Mouse (Mus musculus) embryonic facial prominence, embryonic 11.5 days (tissue): ENCODE measurements around the gene Tlx1. TPM values are rescaled to one million over a fixed set of nuclear protein-coding genes. Genes with fewer than 3 reads are reported as not detected.

Experiments used
- ATAC-seq: fragments of 200-750 bp; cut with Nextera tagmentation; replicated peaks from 2 replicates; pipeline ENCODE4 v1.8.0; 2017; ENCODE audit warnings: low read depth; ENCODE audit not compliant: insufficient number of reproducible peaks, low FRiP score, low TSS enrichment
- DNase-seq: peaks from one replicate; pipeline ENCODE4 v3.0.0-alpha.2; 2015; ENCODE audit warnings: low spot score
- H3K27ac ChIP-seq: fragments of 300-500 bp; sonication (generic); replicated peaks from 2 replicates; pipeline ENCODE4 v1.5.1; 2014; ENCODE audit warnings: mild to moderate bottlenecking, low read depth, low read length, control low read depth
- H3K27me3 ChIP-seq: fragments of 300-500 bp; sonication (generic); 2 replicates; pipeline ENCODE4 v1.6.1; 2014; ENCODE audit warnings: mild to moderate bottlenecking, low read length, moderate library complexity, mixed read lengths; ENCODE audit not compliant: control insufficient read depth, insufficient read depth
- H3K36me3 ChIP-seq: fragments of 300-500 bp; sonication (generic); replicated peaks from 2 replicates; pipeline ENCODE4 v1.6.1; 2014; ENCODE audit warnings: low read depth, mild to moderate bottlenecking, low read length, moderate library complexity, mixed read lengths; ENCODE audit not compliant: control insufficient read depth, insufficient read depth
- H3K4me1 ChIP-seq: fragments of 300-500 bp; sonication (generic); 2 replicates; pipeline ENCODE4 v1.6.1; 2014; ENCODE audit warnings: low read length, mixed read lengths; ENCODE audit not compliant: control insufficient read depth, insufficient read depth
- H3K4me2 ChIP-seq: fragments of 300-500 bp; sonication (generic); 2 replicates; pipeline ENCODE4 v1.6.1; 2014; ENCODE audit warnings: low read depth, mild to moderate bottlenecking, control low read depth, low read length, moderate library complexity
- H3K4me3 ChIP-seq: fragments of 300-500 bp; sonication (generic); 2 replicates; pipeline ENCODE4 v1.5.1; 2014; ENCODE audit warnings: low read depth, low read length, control low read depth
- H3K9ac ChIP-seq: fragments of 300-500 bp; sonication (generic); replicated peaks from 2 replicates; pipeline ENCODE4 v1.6.1; 2014; ENCODE audit warnings: mild to moderate bottlenecking, control low read depth, low read length
- H3K9me3 ChIP-seq: fragments of 300-500 bp; sonication (generic); replicated peaks from 2 replicates; pipeline ENCODE4 v1.6.1; 2016; ENCODE audit warnings: mild to moderate bottlenecking, low read length, inconsistent platforms, mixed read lengths; ENCODE audit not compliant: control insufficient read depth
- WGBS: fragments of 180-500 bp; shearing (Covaris S2); extraction: QIAGEN DNeasy Blood & Tissue Kit; methylation state at CpG from one replicate; pipeline ENCODE4 v1.1.7; 2014; 5-methylcytosine and 5-hydroxymethylcytosine counted together
- polyA plus RNA-seq: library from polyadenylated mRNA; unstranded; fragments of >200 nt; fragmentation: Nextera tagmentation; extraction: Ambion mirVana; gene quantifications from 2 replicates; pipeline ENCODE4 v1.2.1, GENCODE M21; 2014

Gene Tlx1
- polyA plus RNA-seq, 1 experiment from 2014 or later, result 2.0 TPM

- Histone ChIP-seq H3K4me2 (no peak overlapping the region), H3K36me3 (no peaks in the 10 kb centered on the region), H3K9ac (no peak overlapping the region), H3K4me1 (no peaks in the 10 kb centered on the region), H3K27me3 (peaks cover 97% of the 10 kb centered on the region), H3K27ac (no peak overlapping the region), H3K4me3 (no peak overlapping the region), H3K9me3 (no peaks in the 10 kb centered on the region)
- no peak for DNase-seq
- WGBS, result 1% methylated on average over 5 of the region's 5 CpGs
- no peak for ATAC-seq
These were observed 9.5 kb downstream of the Tlx1 start for GRCm38 (mm10) chr19:45159991-45160390.

- H3K27ac ChIP-seq, result no peak overlapping the region
- no peak overlapping the region for H3K4me3 ChIP-seq
- no peak for DNase-seq
- no peaks in the 10 kb centered on the region for H3K4me1 ChIP-seq
- H3K9ac ChIP-seq, result no peak overlapping the region
- H3K4me2 ChIP-seq, result no peak overlapping the region
- H3K9me3 ChIP-seq, result no peaks in the 10 kb centered on the region
- peaks cover 97% of the 10 kb centered on the region for H3K27me3 ChIP-seq
- no peak for ATAC-seq
- H3K36me3 ChIP-seq, result no peaks in the 10 kb centered on the region
- 1% methylated on average over 5 of the region's 5 CpGs for WGBS
These were observed 10.0 kb downstream of the Tlx1 start for GRCm38 (mm10) chr19:45160523-45160922.

- DNase-seq (peak; percentile 83), ATAC-seq (no peak)
- under 1% methylated on average over 12 of the region's 12 CpGs for WGBS
- Histone ChIP-seq H3K4me2 (no peak overlapping the region), H3K27ac (no peak overlapping the region), H3K4me1 (no peaks in the 10 kb centered on the region), H3K9me3 (no peaks in the 10 kb centered on the region), H3K36me3 (no peaks in the 10 kb centered on the region), H3K27me3 (peaks cover 94% of the 10 kb centered on the region), H3K9ac (no peak overlapping the region), H3K4me3 (no peak overlapping the region)
These were observed 10.6 kb downstream of the Tlx1 start for GRCm38 (mm10) chr19:45161093-45161492.

GRCm38 (mm10) chr19:45162181-45162580 lies 11.7 kb downstream of the Tlx1 start:
- H3K27me3 ChIP-seq, result peaks cover 83% of the 10 kb centered on the region
- 44% methylated on average over 7 of the region's 7 CpGs for WGBS
- no peaks in the 10 kb centered on the region for H3K4me1 ChIP-seq
- no peak overlapping the region for H3K4me3 ChIP-seq
- H3K9ac ChIP-seq, result no peak overlapping the region
- no peak for DNase-seq
- H3K27ac ChIP-seq, result no peak overlapping the region
- no peak for ATAC-seq
- H3K4me2 ChIP-seq, result no peak overlapping the region
- H3K36me3 ChIP-seq, result no peaks in the 10 kb centered on the region
- H3K9me3 ChIP-seq, result no peaks in the 10 kb centered on the region

GRCm38 (mm10) chr19:45162871-45163270 lies 12.4 kb downstream of the Tlx1 start:
- no peak overlapping the region for H3K27ac ChIP-seq
- no peak overlapping the region for H3K9ac ChIP-seq
- no peak for ATAC-seq
- H3K36me3 ChIP-seq, result no peaks in the 10 kb centered on the region
- DNase-seq, result no peak
- peaks cover 76% of the 10 kb centered on the region for H3K27me3 ChIP-seq
- no peak overlapping the region for H3K4me3 ChIP-seq
- no peak overlapping the region for H3K4me2 ChIP-seq
- H3K4me1 ChIP-seq, result no peaks in the 10 kb centered on the region
- WGBS, result 8% methylated on average over 12 of the region's 12 CpGs
- no peaks in the 10 kb centered on the region for H3K9me3 ChIP-seq

GRCm38 (mm10) chr19:45170451-45170850 lies 20.0 kb downstream of the Tlx1 start:
- H3K9ac ChIP-seq, result no peak overlapping the region
- peaks cover 4% of the 10 kb centered on the region for H3K27me3 ChIP-seq
- H3K9me3 ChIP-seq, result no peaks in the 10 kb centered on the region
- ATAC-seq, result no peak
- no peak overlapping the region for H3K27ac ChIP-seq
- H3K36me3 ChIP-seq, result no peaks in the 10 kb centered on the region
- H3K4me1 ChIP-seq, result no peaks in the 10 kb centered on the region
- H3K4me2 ChIP-seq, result no peak overlapping the region
- 80% methylated on average over 7 of the region's 7 CpGs for WGBS
- DNase-seq, result no peak
- H3K4me3 ChIP-seq, result no peak overlapping the region

- H3K9ac ChIP-seq, result no peak overlapping the region
- no peak overlapping the region for H3K4me2 ChIP-seq
- DNase-seq (peak; percentile 67), ATAC-seq (no peak)
- no peaks in the 10 kb centered on the region for H3K27me3 ChIP-seq
- no peak overlapping the region for H3K27ac ChIP-seq
- H3K4me3 ChIP-seq, result no peak overlapping the region
- no peaks in the 10 kb centered on the region for H3K36me3 ChIP-seq
- no peaks in the 10 kb centered on the region for H3K4me1 ChIP-seq
- H3K9me3 ChIP-seq, result no peaks in the 10 kb centered on the region
- WGBS, result 53% methylated on average over 7 of the region's 7 CpGs
These were observed 24.3 kb downstream of the Tlx1 start for GRCm38 (mm10) chr19:45174803-45175202.

- DNase-seq (no peak), ATAC-seq (no peak)
- no peaks in the 10 kb centered on the region for H3K27me3 ChIP-seq
These were observed 25.8 kb downstream of the Tlx1 start for GRCm38 (mm10) chr19:45176269-45176668.

More at GRCm38 (mm10) chr19:45176269-45176668, 25.8 kb downstream of the Tlx1 start:
- no peaks in the 10 kb centered on the region for H3K9me3 ChIP-seq
- no peak overlapping the region for H3K4me2 ChIP-seq
- no peaks in the 10 kb centered on the region for H3K4me1 ChIP-seq
- 76% methylated on average over 8 of the region's 8 CpGs for WGBS
- no peak overlapping the region for H3K4me3 ChIP-seq
- no peak overlapping the region for H3K27ac ChIP-seq
- H3K36me3 ChIP-seq, result no peaks in the 10 kb centered on the region
- no peak overlapping the region for H3K9ac ChIP-seq
